Mouse (Mus musculus) gonadal fat pad, adult 2 months (tissue): Measurements from ENCODE around the gene Vmn2r118. TPM values are rescaled to one million over a fixed set of nuclear protein-coding genes. Genes with fewer than 3 reads are reported as not detected.

Experiments used
- DNase-seq: peaks from one replicate; pipeline ENCODE4 v3.0.0-alpha.2; 2012; ENCODE audit warnings: low read depth
- polyA plus RNA-seq: library from polyadenylated mRNA; depleted of rRNA; stranded (reverse); fragments of >200 nt; gene quantifications from 2 replicates; pipeline ENCODE4 v1.2.3, GENCODE M21; 2012; rRNA removed

Gene Vmn2r118
- polyA plus RNA-seq = not detected in 2 replicates

GRCm38 (mm10) chr17:55625092-55625491 is at the start of gene Vmn2r118:
Gene Vmn2r118 (minus strand): TSS chr17:55625192.
- no peak for DNase-seq

DNA sequence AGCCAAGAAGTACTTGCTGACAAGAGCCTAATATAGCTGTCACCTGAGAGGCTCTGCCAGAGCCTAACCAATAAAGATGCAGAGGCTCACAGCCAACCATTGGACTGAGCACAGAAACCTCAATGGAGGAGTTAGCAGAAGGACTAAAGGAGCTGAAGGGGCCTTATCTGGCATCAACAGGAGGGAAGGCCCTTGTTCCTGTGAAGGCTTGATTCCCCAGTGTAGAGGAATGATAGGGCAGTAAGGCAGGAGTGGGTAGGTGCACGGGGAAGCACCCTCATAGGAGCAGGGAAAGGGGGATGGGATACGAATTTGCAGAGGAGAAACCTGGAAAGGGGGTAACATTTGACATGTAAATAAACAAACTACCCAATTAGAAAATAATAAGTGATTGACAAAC is 36.1 kb upstream of the Vmn2r118 start:
- no peak for DNase-seq

- DNase-seq = no peak
Measured at GRCm38 (mm10) chr17:55590838-55591237, 34.2 kb downstream of the Vmn2r118 start.

- DNase-seq = no peak
Measured at GRCm38 (mm10) chr17:55561774-55562173, 63.2 kb downstream of the Vmn2r118 start.

GRCm38 (mm10) chr17:55548476-55548875 is 76.5 kb downstream of the Vmn2r118 start:
- DNase-seq = no peak

Other genes starting within 250 kb of the Vmn2r118 start
- gene St6gal2, start 179.8 kb downstream of the Vmn2r118 start, polyA plus RNA-seq = not detected in 2 replicates
- 2.2 and 4.3 TPM in 2 replicates for gene Pot1b, start 87.4 kb upstream of the Vmn2r118 start, polyA plus RNA-seq
- 0.77 and 1.2 TPM in 2 replicates for gene Adgre4, start 124.8 kb upstream of the Vmn2r118 start, polyA plus RNA-seq